In genomic region chr3:31769193-31769592, GRCm38 (mm10) we compare ENCODE assay signal across 10 mouse cellular contexts.
DNase-seq lines count a peak whose midpoint lies in the region; ATAC-seq and TF ChIP-seq lines count a peak whose summit lies in the region.
"Had no signal": no experiment of that assay in that cellular context is flagged by ENCODE, and none has a peak within 500 bp of the region (broad histone marks: within the 10 kb centered on the region; RNA-seq: fewer than 3 reads in every experiment).

No protein-coding gene starts in this region.

- WGBS in kidney, postnatal 0 days: 88% methylated on average over 1 of the region's 1 CpGs

- H3K9me3 ChIP-seq in kidney, postnatal 0 days (replicated peaks; ENCODE audit: low read length): no peaks in the 10 kb centered on the region
- H3K9me3 ChIP-seq: liver, embryonic 13.5 days had no signal

- peak; percentile 64 for TF ChIP-seq CTCF in kidney, postnatal 0 days (IDR thresholded peaks at IDR 0.05; ENCODE audit: low read depth)

- H3K27ac ChIP-seq in kidney, postnatal 0 days: no peak overlapping the region
- H3K27ac ChIP-seq: liver, embryonic 13.5 days had no signal

- no peak overlapping the region for H3K9ac ChIP-seq in kidney, postnatal 0 days (ENCODE audit: low read depth, low read length)
- H3K9ac ChIP-seq: liver, embryonic 13.5 days had no signal

- no peaks in the 10 kb centered on the region for H3K4me1 ChIP-seq in kidney, postnatal 0 days (replicated peaks; ENCODE audit: insufficient read depth, low read length)
- H3K4me1 ChIP-seq: liver, embryonic 13.5 days had no signal

- H3K4me2 ChIP-seq in kidney, postnatal 0 days (ENCODE audit: low read length): no peak overlapping the region
- H3K4me2 ChIP-seq: liver, embryonic 13.5 days had no signal

- H3K27me3 ChIP-seq in kidney, postnatal 0 days (ENCODE audit: insufficient read depth, low read length): no peaks in the 10 kb centered on the region
- H3K27me3 ChIP-seq: liver, embryonic 13.5 days had no signal

- no peaks in the 10 kb centered on the region for H3K36me3 ChIP-seq in kidney, postnatal 0 days (ENCODE audit: insufficient read depth, low read length)
- H3K36me3 ChIP-seq: liver, embryonic 13.5 days had no signal

- no peak for ATAC-seq in kidney, postnatal 0 days (replicated peaks; ENCODE audit: low FRiP score, low read depth)

- H3K4me3 ChIP-seq in kidney, postnatal 0 days (replicated peaks; ENCODE audit: low read depth, low read length): no peak overlapping the region
- H3K4me3 ChIP-seq: liver, embryonic 13.5 days had no signal

- peak; percentile 4 for DNase-seq in cerebellum, adult 8-10 months
- DNase-seq in cerebellum, adult 11 months: no peak
- DNase-seq in kidney, postnatal 0 days (ENCODE audit: low spot score): peak; percentile 42
- DNase-seq in kidney, adult 18-20 months: no peak
- DNase-seq in A20 (ENCODE audit: low read depth, low spot score): peak; percentile 5
- peak; percentile 9 for DNase-seq in embryo, embryonic 11.5 days (ENCODE audit: low read depth, low spot score)
- no peak for DNase-seq in thymus, postnatal 25 days
- DNase-seq in spleen, postnatal 36 days (ENCODE audit: low spot score in 2 of 2): no peak
- DNase-seq: liver, embryonic 13.5 days; thymus, postnatal 36 days had no signal

Comparison
In these comparisons a context has a peak if more than half of its experiments do, and no peak if none do; other contexts are left out.
1. DNase-seq: peak in cerebellum, adult 8-10 months (single experiment), kidney, postnatal 0 days (single experiment), A20 (single experiment) and embryo, embryonic 11.5 days (single experiment); none in cerebellum, adult 11 months (single experiment), kidney, adult 18-20 months (single experiment), thymus, postnatal 25 days (single experiment) and spleen, postnatal 36 days (0 of 2).